Mouse (Mus musculus) thymus, postnatal 10 days (tissue): Measurements from ENCODE around the gene Cmtm5.
"Not testable (repeated sequence)": the region's sequence is repeated elsewhere in the genome, so short reads cannot be mapped to it uniquely, and the experiment has no call there.

Experiments used
- DNase-seq, 2 experiments: peaks; one replicate each; pipeline ENCODE4 v3.0.0; 2021; ENCODE audit warnings: low spot score in 2 of 2

The Cmtm5 gene

DNA sequence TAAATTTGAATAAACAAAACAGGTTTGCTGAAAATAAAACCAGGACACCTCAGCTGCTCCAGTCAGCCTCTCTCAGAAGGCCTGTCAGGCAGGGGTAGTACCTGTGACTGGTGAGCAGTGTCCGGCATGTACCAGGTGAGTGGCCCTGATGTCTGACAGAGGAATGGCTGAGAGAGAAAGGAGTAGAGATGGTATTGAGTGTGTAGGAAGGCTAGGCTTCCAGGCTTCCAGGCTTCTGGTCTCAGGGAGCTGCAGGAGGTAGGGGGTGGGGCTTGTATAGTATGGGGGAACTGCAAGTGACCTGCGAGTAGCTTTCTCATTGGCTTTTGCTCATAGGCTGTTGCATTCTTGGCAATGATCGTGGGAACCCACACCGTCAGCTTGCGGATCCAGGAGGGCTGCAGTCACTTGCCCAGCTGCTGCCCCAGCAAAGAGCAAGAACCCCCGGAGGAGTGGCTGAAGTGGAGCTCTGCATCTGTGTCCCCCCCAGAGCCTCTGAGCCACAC lies 3.4 kb upstream of the Cmtm5 start, which contains the start of gene Il25:
TSS of gene Il25 (plus strand) at position 51 of the 506 bp plus-strand sequence.
- DNase-seq = no peak

DNA sequence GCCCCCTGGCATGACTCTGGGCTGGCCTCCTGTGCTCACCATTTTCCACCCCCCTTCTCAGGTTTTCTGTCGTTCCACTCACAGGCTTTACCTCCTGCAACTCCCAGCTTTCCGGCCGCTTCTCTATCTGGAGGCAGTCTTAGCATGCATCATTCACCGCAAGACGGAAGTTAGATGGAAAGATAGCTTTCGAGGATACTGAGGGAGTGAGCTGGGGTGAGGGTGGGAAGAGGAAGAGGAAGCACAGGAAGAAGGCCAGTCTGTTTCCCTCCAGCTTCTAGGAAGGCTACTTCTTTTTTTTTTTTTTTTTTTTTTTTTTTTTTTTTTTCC lies 735 bp downstream of the Cmtm5 start:
- no peak for DNase-seq

DNA sequence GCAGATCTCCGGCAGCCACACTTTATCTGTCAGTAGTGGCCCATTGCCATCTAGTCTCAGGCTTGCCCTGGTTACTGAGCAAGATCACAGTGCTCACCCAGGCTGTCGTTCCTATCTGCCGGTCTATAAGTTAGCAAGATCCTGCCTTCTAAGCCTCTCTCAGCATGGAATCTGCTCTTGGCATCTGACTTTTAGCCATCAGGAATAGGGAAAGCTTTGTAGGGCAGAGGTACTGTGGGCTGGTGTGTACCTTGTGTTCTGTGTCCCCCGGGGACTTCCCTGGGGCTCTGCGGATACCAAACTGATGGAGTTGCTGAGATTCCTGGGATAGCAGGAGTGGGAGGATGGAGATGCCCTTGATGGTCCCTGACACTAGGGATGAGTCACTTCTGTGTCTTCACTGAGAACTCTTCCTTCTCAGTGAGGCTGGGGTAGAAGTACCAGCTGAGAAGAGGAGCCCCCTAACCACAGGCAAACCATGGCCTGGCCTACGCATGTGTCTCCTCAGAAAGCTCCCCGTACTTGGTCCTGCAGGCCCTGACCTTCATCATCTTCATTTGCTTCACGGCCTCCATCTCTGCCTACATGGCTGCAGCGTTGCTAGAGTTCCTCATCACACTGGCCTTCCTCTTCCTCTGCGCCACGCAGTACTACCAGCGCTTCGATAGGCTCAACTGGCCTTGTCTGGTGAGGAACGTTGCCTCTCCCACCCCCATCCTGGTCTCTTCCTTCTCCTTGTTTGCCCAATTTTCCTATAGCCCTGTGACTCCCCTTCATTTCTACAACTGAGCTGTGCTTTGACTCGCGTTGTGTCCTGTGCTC lies 1.5 kb downstream of the Cmtm5 start:
- DNase-seq = no peak

DNA sequence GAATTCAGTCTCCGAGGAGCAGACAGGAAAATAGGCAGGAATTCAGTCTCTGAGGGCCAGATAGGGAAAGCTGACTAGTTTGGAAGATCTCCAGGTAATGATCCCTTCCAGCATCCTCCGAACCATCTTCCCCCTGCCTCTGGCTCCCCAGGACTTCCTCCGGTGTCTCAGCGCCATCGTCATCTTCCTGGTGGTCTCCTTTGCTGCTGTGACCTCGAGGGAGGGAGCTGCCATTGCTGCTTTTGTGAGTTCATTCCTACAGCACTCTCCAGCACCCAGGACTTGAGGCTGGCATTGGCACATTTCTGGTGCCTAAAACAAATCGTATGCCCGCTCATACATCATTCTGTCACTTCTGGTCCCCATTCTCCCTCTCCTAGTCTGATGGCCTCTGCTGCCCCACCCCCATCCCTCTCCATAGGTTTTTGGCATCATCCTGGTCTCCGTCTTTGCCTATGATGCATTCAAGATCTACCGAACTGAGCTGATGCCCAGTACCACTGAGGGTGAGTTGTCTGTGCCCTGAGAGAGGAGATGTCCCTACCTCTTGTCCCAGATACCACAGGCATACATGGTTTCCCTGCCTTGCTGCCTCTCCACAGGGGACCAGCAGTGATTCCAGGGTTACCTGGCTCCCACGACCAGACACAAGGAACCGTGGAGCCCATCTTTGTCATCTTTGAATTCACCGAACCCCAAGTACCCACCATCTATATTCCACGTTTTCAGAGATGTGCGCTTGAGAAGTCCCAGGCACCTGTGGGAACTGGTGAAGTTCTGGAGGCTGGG lies 2.6 kb downstream of the Cmtm5 start:
- DNase-seq = no peak

DNA sequence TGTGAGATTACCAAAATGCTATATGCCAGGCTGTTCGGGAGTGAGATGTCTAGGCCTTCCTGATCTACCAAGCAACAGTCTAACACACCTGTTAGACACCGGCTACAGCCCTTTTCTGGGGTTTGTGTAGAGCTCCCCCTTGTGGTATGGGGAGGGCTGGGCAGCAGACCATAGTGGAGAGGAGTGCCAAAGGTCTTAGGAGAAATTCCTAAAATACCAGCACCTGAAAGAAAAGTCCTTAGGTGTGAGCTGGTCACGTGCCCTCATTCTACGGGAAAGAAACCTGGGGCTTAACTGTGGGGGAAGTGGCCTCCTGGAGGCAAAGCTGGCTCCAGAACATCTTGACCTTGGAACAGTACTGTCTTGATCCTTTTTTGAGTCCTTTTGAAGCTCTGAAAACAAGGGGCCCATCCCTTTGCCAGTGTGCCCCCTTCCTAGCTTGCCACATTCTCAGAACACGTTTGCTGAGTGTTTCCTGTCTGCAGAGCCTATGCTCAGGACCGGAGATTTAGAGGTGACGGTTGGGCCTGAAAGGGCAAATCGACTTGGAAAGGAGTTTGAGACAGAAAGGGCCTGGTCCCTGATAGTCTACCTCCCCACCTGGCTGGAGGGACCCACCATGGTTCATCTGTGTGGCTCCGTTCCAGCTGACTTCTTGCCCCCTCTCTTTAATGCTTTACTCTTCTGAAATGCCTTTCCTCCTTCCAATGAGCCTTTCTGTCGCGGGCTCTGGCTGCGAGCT lies 3.5 kb downstream of the Cmtm5 start:
- DNase-seq = peak; percentile 42 to 72

DNA sequence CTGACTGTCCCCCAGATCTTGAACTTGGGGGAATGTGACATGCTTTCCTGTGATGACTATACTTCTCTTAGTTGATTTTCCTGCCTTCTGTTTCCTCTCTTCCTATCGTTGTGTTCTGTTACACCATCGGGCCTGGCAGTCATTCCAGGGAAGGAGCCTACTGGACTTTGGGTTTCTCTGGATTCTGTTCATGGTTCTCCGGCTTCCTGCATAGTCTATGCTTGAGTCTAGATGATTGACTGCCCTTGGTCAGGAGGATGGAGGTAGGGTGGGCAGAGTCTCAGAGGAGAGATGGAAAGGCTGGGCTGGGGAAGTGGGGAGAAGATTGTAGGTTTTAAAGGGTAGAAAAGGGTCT lies 4.1 kb downstream of the Cmtm5 start:
- DNase-seq = no peak

DNA sequence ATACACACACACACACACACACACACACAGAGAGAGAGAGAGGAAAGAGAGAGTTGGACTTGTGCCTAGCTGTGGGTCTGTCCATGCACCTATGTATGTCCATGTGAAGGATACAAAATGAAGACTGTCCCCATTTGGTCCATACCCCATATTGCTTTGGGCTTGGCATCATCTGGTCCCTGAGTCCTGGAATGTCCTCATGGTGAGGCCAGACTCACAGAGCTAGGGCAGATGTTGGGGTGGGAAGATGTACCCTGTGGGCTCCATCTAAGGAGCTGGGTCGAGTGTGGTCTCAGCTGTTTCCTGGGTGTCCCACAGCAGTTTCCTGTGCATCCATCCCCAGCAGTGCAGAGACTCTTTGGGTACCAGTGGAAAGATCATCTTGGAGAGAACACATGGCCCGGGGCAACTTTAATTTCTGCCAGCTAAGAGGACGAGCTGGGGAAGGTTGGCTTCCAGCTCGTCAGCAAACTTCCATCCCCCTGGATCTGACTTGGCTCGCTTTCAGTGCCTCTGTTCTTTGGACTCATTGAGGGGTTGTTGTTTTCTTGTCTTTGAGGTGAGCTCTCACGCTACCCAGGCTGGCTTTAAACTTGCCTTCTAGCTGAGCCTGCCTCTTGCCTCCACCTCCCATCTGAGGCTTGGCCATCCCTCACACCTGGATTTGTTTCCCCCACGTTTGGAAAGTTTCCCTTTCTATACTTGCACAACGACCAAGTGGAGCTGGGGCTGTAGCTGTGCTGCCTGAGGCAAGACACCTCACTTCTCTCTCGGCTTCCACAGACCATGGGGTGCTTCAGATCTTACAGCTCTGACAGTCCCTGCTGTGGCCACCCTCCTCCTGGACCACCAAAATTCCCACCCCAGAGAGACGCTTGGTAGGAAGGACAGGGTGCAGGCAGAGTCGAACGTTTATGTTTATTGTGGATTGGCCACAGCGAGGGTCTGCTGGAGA lies 5.2 kb downstream of the Cmtm5 start:
- no peak for DNase-seq

DNA sequence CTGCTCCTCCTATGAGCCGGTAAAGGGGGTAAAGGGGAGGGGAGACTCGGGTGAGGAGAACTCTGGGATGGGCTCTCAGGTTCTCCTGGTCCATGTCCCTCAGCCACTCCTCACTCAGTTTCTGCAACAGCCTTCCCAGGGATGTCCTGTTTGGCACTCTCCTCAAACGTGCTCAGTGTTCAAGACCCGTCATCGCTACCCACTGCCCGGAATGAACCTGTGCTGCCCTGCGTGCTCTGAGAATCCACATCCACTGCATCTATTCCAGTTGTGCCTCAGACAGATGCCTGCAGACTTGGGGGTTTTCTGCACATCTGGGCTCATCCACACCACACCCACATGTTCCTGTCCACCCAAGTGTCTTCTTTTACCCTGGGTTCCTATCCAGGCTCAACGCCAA lies 6.4 kb downstream of the Cmtm5 start:
- DNase-seq = no peak

DNA sequence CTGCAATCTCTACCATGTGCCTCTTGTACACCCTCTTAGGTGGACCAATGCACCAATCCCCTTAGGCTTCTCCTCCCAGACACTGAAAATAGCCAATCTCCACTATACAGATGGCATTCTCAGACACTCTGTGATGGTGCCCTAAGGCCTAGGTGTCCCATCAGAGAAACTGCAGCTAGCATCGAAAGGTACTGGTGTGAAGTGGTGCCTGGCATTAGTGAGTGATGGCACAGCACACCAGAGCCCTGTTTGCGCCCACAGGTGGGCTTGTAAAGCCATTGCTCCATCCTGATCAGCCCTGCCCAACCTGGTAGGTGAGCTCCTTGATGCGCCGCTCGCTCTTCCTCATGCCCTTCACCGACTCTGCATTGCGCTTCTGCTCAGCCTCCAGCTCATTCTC lies 7.9 kb downstream of the Cmtm5 start:
- DNase-seq = no peak

DNA sequence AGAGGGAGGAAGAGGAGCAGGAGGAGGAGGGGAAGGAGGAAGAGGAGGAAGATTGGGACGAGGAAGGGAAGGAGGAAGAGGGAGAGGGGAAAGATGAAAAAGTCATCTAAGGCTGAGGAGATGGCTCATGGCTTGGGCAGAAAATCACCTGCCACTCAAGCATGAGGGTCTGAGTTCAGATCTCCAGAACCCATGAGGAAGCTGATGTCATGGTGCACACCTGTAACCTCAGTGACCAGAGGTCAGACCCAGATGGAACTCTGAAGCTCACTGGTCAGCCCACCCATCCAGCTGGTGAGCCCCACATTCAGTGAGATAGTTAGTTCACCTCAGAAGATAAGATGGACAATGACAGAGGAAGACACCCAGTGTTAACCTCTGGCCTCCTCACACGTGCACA lies 8.9 kb downstream of the Cmtm5 start:
- DNase-seq = no peak

DNA sequence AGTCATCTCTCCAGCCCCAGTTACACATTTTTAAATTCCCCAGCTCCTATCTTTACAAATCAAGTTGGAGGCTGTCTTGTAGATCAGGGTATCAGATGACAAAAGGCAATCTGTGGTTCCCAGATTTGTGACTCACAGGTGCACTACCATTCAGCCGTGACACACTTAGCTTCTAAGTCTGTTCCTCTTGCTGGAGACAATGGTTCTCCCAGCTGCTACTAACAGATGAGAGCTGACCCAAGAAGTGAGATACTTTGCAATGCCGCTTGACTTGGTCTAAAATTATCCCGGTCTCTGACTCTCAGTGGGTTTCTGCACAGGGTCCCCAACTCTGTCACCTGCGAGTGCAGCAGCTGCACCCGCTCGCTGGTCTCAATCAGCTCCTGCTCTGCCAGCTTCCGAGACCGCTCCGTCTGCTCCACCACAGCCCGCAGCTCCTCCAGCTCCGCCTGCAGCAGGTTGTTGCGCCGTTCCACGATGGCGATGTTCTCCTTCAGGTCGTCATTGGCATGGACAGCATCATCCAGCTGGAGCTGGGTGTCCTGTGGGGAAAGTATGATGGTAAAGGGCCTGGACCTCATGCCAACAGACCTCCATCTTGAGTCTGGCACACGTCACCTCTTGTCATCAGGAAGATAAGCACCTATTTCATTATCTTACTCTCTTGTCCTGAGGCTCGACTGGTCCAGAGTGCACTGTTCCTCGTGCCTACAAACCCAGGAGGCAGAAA lies 10.1 kb downstream of the Cmtm5 start:
- DNase-seq = no peak

DNA sequence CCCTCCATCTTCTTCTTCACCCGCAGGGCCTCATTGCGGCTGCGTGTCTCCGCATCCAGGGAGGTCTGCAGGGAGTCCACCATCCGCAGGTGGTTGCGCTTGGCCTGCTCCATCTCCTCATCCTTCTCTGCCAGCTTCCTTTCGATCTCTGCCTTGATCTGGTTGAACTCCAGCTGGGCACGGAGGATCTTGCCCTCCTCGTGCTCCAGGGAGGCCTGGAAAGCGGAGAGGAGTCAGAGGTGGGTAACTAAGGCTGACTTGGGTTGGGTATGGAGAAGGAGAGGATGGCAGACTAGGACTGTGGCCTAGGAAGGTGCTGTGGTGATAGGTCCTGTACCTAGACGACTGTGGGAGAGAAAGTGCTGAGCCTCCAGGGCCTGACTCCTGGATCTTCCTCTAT lies 10.9 kb downstream of the Cmtm5 start:
- DNase-seq = not testable (repeated sequence)

DNA sequence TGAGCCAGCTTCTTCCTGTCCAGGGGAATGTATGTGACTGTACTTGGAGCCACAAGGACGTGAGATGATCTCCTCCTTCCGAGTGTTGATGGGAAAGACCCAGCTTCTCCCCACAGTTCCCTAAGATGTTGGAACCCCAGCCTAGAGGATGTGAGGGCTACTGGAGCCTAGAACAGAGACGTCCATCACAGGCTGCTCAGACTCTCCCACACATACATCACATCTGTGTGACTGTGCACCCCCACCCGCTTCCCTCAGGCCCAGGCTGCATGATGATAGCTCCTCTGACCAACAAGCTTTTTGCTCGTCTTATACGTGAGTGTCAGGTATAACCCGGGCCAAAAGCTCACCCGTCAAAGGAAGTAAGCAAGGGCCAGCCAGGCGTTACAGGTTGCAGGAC lies 12.7 kb downstream of the Cmtm5 start:
- DNase-seq = no peak

DNA sequence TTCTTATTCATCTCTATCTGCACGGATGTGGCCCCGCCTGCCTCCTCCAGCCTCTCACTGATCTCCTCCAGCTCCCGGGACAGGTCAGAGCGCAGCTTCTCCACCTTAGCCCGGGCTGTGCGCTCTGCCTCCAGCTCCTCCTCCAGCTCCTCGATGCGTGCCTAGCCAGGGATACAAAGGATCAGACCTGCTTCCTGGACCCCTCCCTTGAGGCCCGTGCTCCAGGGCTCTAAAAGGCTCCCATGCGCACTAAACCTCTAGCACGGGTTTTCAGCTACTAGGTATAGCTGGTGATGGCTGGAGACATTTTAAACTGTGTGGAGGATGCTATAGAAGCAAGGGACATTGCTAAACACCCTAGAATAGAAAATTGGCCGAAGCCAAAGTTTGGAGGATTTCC lies 14.4 kb downstream of the Cmtm5 start:
- no peak for DNase-seq

DNA sequence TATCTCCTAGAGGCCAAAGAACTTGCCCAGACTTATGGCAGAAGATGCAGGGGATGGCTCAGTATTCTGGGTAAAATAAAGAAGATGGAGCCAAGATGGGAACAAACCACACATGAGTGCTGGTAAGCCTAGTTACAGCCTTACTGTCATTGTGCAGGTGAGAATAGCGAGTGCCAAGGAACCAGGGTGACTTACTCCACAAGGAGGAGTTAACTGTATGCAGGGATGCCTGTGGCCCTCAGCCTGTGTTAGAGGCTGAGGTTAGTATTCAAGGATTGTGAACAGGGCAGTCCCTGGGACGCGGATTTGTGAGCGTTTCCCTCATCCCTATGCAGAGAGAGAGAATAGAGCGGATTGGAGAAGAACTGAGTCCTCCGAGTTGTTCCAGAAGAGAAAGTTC lies 15.5 kb downstream of the Cmtm5 start:
- no peak for DNase-seq

DNA sequence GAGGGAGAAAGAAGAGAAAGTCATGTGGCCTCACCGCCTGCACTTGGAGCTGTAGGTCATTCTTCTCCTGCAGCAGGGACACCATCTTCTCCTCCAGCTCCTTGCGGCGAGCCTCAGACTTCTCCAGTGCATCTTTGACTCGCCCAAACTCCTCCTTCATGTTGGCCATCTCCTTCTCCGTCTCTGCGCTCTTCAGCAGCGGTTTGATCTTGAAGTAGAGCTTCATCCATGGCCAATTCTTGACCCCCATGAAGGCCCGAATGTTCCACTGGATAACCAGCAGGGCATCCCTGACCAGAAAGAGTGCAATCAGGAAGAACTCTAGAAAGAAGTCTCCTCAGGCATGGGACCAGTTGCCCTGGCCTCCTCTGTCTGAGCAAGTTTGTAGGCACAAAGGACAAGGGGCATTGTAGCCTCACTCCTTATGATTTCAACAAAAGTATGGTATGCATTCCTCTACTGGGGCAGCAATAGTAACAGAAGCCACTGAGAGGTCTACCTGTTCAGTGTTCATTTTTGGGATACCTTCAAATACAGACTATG lies 17.7 kb downstream of the Cmtm5 start:
- DNase-seq = no peak

DNA sequence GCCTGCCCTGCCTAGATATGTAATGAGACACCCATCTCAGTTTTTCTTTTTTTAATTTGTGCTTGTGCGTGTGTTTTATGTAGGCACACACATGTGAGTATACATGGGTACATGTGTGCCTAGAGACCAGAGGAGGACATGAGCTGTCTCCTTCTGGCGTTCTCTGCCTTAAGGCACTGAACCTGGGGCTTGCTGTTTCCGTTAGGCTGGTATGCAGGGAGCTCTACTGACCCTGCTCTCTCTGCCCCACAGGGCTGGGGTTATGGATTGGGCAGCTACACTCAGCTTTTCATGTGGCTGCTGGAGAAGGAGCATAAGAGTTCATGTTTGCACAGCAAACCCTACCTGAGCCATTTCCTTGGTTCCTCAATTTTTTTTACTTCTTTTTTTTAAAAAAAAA lies 18.4 kb downstream of the Cmtm5 start:
- DNase-seq = no peak

DNA sequence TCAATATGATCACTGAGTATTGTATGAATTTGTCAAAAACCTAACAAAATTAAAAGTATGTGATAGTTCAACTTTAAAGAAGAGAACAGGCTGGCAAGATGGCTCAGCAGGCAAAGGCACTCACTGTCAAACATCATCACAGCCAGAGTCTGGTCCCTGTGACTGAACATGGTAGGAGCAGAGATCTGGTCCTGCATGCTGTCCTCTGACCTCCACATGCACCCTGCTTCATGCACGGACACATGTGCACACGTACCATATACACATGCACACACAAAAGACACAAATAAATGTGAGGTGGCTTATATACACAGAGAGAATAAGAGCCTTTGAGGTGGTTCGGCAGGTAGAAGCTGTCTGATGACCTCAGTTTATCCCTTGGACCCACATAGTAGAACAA lies 19.4 kb downstream of the Cmtm5 start:
- DNase-seq = no peak

DNA sequence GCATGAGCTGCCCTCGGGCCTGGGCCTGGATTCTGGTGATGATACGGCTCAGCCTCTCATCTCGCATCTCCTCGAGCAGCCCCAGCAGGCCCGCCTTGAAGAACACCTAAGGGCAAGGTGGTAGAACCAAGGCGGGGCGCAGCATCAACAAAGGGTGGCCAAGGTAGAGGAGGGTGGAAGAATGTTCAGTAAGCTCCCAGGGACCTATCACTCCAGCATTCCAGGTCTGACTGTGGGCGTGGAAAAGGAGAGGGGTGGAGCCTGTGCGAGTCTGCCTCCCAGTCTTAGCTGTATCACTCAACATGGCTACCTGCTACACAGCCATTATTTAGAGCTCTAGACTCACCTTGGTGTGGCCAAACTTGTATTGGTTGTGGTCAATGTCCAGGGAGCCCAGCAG lies 20.5 kb downstream of the Cmtm5 start:
- DNase-seq = no peak

DNA sequence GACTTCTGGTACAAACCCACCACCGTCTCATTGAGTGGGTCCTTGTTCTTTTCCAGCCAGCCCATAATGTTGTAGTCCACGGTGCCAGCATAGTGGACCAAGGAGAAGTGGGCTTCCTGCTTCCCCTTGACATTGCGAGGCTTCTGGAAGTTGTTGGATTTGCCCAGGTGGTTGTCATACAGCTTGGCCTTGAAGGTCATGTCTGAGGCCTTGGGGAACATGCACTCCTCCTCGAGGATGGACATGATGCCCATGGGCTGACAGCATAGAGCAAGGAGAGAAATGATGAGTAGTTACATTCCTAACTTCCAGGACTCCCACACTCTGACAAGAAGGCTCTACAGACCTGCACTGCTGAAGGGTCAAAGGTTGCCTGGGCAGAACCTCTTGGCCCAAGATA lies 22.4 kb downstream of the Cmtm5 start:
- DNase-seq = no peak
